Mouse (Mus musculus): ENCODE measurements around the gene Arl6ip1.

DNA sequence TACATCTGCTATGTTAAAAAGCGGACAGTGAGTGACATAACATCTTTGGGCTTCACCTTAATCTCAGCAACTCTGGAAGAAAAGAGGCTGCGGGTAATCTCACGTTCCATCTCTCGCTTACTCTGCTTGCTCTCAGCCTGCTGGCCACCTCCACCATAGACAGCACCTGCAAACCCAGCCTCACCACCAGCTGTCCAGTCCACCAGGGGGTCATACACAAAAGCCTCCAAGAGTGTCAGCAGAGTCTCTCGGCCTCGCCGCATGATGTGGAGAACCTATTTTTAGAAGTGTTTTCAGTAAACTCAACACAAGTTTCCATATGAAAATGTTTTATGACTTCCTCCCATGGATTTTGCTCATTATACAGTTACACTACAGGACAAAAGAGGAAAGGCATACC is 27.0 kb upstream of the Arl6ip1 start:
- no peak for TF ChIP-seq CTCF (IDR thresholded peaks at IDR 0.05; ENCODE audit: low read depth, low read length)
- no peak for TF ChIP-seq POLR2A (IDR thresholded peaks at IDR 0.05; ENCODE audit: insufficient read depth, low read length)
- TF ChIP-seq EP300 (IDR thresholded peaks at IDR 0.05; ENCODE audit: insufficient read depth, low read depth, low read length) = no peak

Data from ES-Bruce4 (cell line).